Mouse (Mus musculus) testis, adult 2 months (tissue): ENCODE results near the gene Retsat.

Source experiments
- CTCF ChIP-seq: fragments of 200-500 bp; IDR thresholded peaks from 2 replicates; pipeline ENCODE4 v1.5.1; 2012; ENCODE audit warnings: low read depth, mild to moderate bottlenecking, inconsistent platforms, low read length, moderate library complexity; ENCODE audit not compliant: control insufficient read depth, insufficient read depth, insufficient replicate concordance
- POLR2A ChIP-seq: fragments of 200-500 bp; IDR thresholded peaks from 2 replicates; pipeline ENCODE4 v1.6.1; 2012; ENCODE audit warnings: low read depth, mild to moderate bottlenecking, inconsistent platforms, low read length, moderate library complexity; ENCODE audit not compliant: control insufficient read depth

- TF ChIP-seq CTCF (no peak), POLR2A (no peak)
Measured at GRCm38 (mm10) chr6:72654355-72654754, 56.1 kb downstream of the Retsat start.
